Mouse (Mus musculus) mouse trophoblast stem cell (cell line): ENCODE measurements around the gene Eef1a1.
"Not testable (repeated sequence)": the region's sequence is repeated elsewhere in the genome, so short reads cannot be mapped to it uniquely, and the experiment has no call there.

ENCODE experiments used
- in situ Hi-C, 2 experiments: fragments of 300-500 bp; cut with MseI, MboI; formaldehyde crosslinking; loops; 2 replicates in 1 of 2; 3 replicates in 1 of 2; pipeline ENCODE4 v1.15.1; 2025

Eef1a1 gene

GRCm38 (mm10) chr9:78508106-78508786 lies 19.3 kb upstream of the Eef1a1 start:
- in situ Hi-C loops: no loop called here

- in situ Hi-C loops: no loop called here
These were observed 17.7 kb upstream of the Eef1a1 start for GRCm38 (mm10) chr9:78506722-78507077.

GRCm38 (mm10) chr9:78506002-78506721 lies 17.2 kb upstream of the Eef1a1 start:
- in situ Hi-C loops: no loop called here

- in situ Hi-C loops: no loop called here
These were observed 16.3 kb upstream of the Eef1a1 start for GRCm38 (mm10) chr9:78505223-78505622.

- in situ Hi-C loops: no loop called here
These were observed 15.7 kb upstream of the Eef1a1 start for GRCm38 (mm10) chr9:78504679-78505078.

- in situ Hi-C loops: no loop called here
These were observed 15.2 kb upstream of the Eef1a1 start for GRCm38 (mm10) chr9:78504133-78504532.

GRCm38 (mm10) chr9:78503223-78504079 lies 14.5 kb upstream of the Eef1a1 start:
- in situ Hi-C loops: no loop called here

- in situ Hi-C loops: no loop called here
These were observed 12.3 kb upstream of the Eef1a1 start for GRCm38 (mm10) chr9:78501284-78501683.

- in situ Hi-C loops: no loop called here
These were observed 11.4 kb upstream of the Eef1a1 start for GRCm38 (mm10) chr9:78500386-78500785.

- in situ Hi-C loops: no loop called here
These were observed 4.2 kb upstream of the Eef1a1 start for GRCm38 (mm10) chr9:78493171-78493570.

- in situ Hi-C loops: no loop called here
These were observed 3.3 kb upstream of the Eef1a1 start for GRCm38 (mm10) chr9:78492254-78492653.

- in situ Hi-C loops: no loop called here
These were observed 2.2 kb upstream of the Eef1a1 start for GRCm38 (mm10) chr9:78491169-78491568.

GRCm38 (mm10) chr9:78488021-78488420 lies 930 bp downstream of the Eef1a1 start:
- in situ Hi-C loops: not testable (repeated sequence)

- in situ Hi-C loops: no loop called here
These were observed 4.3 kb downstream of the Eef1a1 start for GRCm38 (mm10) chr9:78484660-78485059.

GRCm38 (mm10) chr9:78482386-78482785 lies 6.6 kb downstream of the Eef1a1 start:
- in situ Hi-C loops: no loop called here

GRCm38 (mm10) chr9:78481423-78482331 lies 7.3 kb downstream of the Eef1a1 start:
- in situ Hi-C loops: no loop called here

GRCm38 (mm10) chr9:78480706-78481358 lies 8.1 kb downstream of the Eef1a1 start:
- in situ Hi-C loops: no loop called here

- in situ Hi-C loops: not testable (repeated sequence)
These were observed 8.7 kb downstream of the Eef1a1 start for GRCm38 (mm10) chr9:78480227-78480626.

GRCm38 (mm10) chr9:78479308-78479707 lies 9.6 kb downstream of the Eef1a1 start:
- in situ Hi-C loops: loop anchor here in 1 of 2 experiments (5.0 kb wide), 1 partner anchor 48 kb away; no protein-coding TSS in a partner anchor

GRCm38 (mm10) chr9:78478009-78478605 lies 10.8 kb downstream of the Eef1a1 start:
- in situ Hi-C loops: loop anchor here in 1 of 2 experiments (5.0 kb wide), 1 partner anchor 49 kb away; no protein-coding TSS in a partner anchor
